Mouse (Mus musculus) spleen, adult 2 months (tissue): ENCODE data around the gene Cchcr1.

Experiments
- CTCF ChIP-seq: fragments of 200-500 bp; IDR thresholded peaks from 2 replicates; pipeline ENCODE4 v1.5.1; 2011; ENCODE audit warnings: mild to moderate bottlenecking, inconsistent platforms; ENCODE audit not compliant: insufficient read depth, insufficient read length, insufficient replicate concordance; ENCODE audit errors: extremely low read depth
- POLR2A ChIP-seq: fragments of 200-500 bp; IDR thresholded peaks from 2 replicates; pipeline ENCODE4 v1.6.1; 2011; ENCODE audit warnings: low read depth, low read length, inconsistent platforms

GRCm38 (mm10) chr17:35567150-35567549 is 50.2 kb downstream of the Cchcr1 start, which contains the start of gene 2300002M23Rik:
- TF ChIP-seq POLR2A (no peak), CTCF (no peak)
